Mouse (Mus musculus): ENCODE data around the gene Wdr73. TPM values are rescaled to one million over a fixed set of nuclear protein-coding genes. Genes with fewer than 3 reads are reported as not detected.

Wdr73 gene
- polyA plus RNA-seq, 1 experiment from 2014 or later = 15.6 TPM

GRCm38 (mm10) chr7:80853218-80853617 lies 47.9 kb downstream of the Wdr73 start:
- no peaks in the 10 kb centered on the region for H3K27me3 ChIP-seq (replicated peaks)
- H3K27ac ChIP-seq (replicated peaks) = no peak overlapping the region
- no peak overlapping the region for H3K9ac ChIP-seq
- no peak overlapping the region for H3K4me3 ChIP-seq
- peaks cover 7% of the 10 kb centered on the region for H3K4me1 ChIP-seq
- WGBS = 83% methylated on average over 3 of the region's 3 CpGs
- ATAC-seq (ENCODE audit: extremely low read depth, insufficient number of reproducible peaks, low FRiP score, low TSS enrichment) = no peak
- H3K9me3 ChIP-seq = no peaks in the 10 kb centered on the region
- H3K36me3 ChIP-seq = no peaks in the 10 kb centered on the region
- no peak overlapping the region for H3K4me2 ChIP-seq

DNA sequence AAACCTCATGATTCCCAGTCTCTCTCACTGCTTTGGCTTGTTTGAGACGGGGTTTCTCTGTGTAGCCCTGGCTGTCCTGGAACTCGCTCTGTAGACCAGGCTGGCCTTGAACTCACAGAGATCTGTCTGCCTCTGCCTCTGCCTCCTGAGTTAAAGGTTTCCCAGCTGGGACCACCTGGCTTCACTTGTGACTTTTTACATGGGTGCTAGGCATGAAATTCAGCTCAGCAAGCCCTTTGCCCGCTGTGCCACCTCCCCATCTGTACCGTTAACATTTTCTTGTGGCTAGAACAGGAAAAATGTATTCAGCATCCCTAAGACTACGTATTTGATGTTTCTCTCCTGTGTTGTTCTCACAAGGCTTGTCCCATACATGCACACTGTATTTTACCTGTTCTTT lies 50.5 kb downstream of the Wdr73 start:
- Histone ChIP-seq H3K4me1 (peaks cover 7% of the 10 kb centered on the region), H3K27me3 (replicated peaks) (no peaks in the 10 kb centered on the region), H3K36me3 (no peaks in the 10 kb centered on the region), H3K27ac (replicated peaks) (no peak overlapping the region), H3K4me3 (no peak overlapping the region), H3K9me3 (no peaks in the 10 kb centered on the region), H3K4me2 (no peak overlapping the region), H3K9ac (no peak overlapping the region)
- ATAC-seq (ENCODE audit: extremely low read depth, insufficient number of reproducible peaks, low FRiP score, low TSS enrichment) = no peak
- 75% methylated on average over 5 of the region's 5 CpGs for WGBS

DNA sequence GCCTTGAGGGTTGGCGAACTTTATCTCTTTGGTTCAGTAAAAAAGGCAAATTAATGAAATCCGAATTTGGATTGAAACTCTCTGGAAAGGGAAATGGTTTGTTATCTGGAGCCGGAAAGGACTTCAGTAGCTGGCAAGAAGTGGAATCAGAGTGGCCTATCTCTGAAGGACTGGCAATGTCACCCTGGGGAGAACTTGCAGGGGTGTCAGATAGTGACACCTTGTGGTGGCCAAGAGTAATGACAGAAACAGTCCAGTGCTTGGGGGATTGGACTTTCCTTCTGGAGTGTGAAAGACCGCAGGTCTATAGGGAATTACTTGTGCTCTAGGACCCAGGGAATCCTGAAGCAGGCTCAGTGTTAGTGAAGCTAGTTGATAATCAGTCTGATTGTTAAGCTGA lies 51.4 kb downstream of the Wdr73 start:
- H3K4me2 ChIP-seq = peak overlapping the region; percentile 43
- ATAC-seq (ENCODE audit: extremely low read depth, insufficient number of reproducible peaks, low FRiP score, low TSS enrichment) = no peak
- H3K4me3 ChIP-seq = no peak overlapping the region
- H3K9ac ChIP-seq = peak overlapping the region; percentile 42; the same call in 1 of the 2 replicates
- peak overlapping the region; percentile 58 for H3K27ac ChIP-seq (replicated peaks)
- no peaks in the 10 kb centered on the region for H3K27me3 ChIP-seq (replicated peaks)
- H3K36me3 ChIP-seq = no peaks in the 10 kb centered on the region
- no peaks in the 10 kb centered on the region for H3K9me3 ChIP-seq
- H3K4me1 ChIP-seq = peaks cover 7% of the 10 kb centered on the region
- WGBS = 19% methylated on average over 4 of the region's 4 CpGs

DNA sequence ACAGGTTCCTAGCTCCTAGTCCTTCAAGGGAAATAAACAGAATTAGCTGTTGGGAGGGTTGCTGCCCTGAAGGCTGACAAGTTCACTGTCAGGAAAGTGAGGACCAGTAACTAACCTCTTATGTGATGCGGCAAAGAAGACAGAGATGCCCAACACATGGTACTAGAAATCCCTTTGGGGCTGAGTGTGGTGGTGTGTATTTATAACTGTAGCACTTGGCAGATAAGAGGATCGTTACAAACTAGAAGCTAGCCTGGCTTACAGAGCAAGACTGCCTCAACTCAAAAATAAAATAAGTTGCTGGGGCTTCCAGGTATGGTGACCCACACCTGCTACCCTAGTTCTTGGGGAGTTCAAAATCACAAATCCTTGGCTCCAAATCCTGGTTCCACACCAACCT lies 51.8 kb downstream of the Wdr73 start:
- H3K4me3 ChIP-seq = no peak overlapping the region
- peak overlapping the region; percentile 42; the same call in 1 of the 2 replicates for H3K9ac ChIP-seq
- no peaks in the 10 kb centered on the region for H3K9me3 ChIP-seq
- H3K36me3 ChIP-seq = no peaks in the 10 kb centered on the region
- H3K27ac ChIP-seq (replicated peaks) = peak overlapping the region; percentile 58
- peaks cover 7% of the 10 kb centered on the region for H3K4me1 ChIP-seq
- H3K4me2 ChIP-seq = peak overlapping the region; percentile 43
- WGBS = 30% methylated on average over 2 of the region's 2 CpGs
- ATAC-seq (ENCODE audit: extremely low read depth, insufficient number of reproducible peaks, low FRiP score, low TSS enrichment) = no peak
- H3K27me3 ChIP-seq (replicated peaks) = no peaks in the 10 kb centered on the region

DNA sequence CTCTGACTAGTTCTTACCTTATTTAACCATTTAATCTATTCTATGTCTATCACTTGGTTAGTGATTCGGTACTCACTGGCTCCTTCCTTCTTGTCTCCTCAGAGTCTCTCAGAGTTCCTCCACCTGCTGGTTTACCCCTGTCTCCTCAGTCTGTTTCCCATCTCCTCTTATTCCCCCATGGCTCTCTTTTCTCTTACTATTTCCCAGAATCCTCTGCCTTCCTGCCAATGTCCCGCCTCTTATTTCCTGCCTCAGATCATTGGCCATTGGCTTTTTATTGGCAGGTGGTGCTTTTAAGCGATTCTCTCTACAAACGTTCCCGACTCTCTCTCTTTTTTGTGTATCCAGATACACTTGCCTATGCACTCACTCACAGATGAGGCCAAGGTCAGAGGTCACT lies 54.4 kb downstream of the Wdr73 start:
- ATAC-seq (ENCODE audit: extremely low read depth, insufficient number of reproducible peaks, low FRiP score, low TSS enrichment) = no peak
- H3K4me3 ChIP-seq = no peak overlapping the region
- no peaks in the 10 kb centered on the region for H3K27me3 ChIP-seq (replicated peaks)
- H3K9ac ChIP-seq = no peak overlapping the region
- 75% methylated on average over 5 of the region's 5 CpGs for WGBS
- no peaks in the 10 kb centered on the region for H3K36me3 ChIP-seq
- no peaks in the 10 kb centered on the region for H3K9me3 ChIP-seq
- peaks cover 7% of the 10 kb centered on the region for H3K4me1 ChIP-seq
- no peak overlapping the region for H3K4me2 ChIP-seq
- H3K27ac ChIP-seq (replicated peaks) = no peak overlapping the region

DNA sequence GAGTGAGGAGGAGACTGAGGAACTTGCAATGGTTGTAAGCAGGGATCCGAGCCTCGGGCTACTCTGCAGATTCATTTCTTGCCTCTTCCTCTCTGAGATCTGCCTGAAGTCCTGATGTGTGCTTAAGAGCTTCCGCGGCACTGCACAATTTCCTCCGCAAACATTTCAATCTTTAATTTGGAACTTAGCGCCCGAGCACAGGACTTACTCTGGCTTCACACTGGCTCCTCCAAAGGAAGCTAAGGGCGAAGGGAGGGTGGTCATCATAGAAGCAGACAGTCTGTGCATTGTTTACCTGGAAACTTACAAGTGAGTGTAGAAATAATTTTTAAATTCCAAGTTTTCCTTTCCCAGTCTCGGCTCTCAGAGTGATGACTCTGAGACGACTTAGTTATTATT lies 54.8 kb downstream of the Wdr73 start:
- Histone ChIP-seq H3K9me3 (no peaks in the 10 kb centered on the region), H3K9ac (no peak overlapping the region), H3K4me3 (no peak overlapping the region), H3K27ac (replicated peaks) (no peak overlapping the region), H3K27me3 (replicated peaks) (no peaks in the 10 kb centered on the region), H3K4me1 (peaks cover 7% of the 10 kb centered on the region), H3K4me2 (no peak overlapping the region), H3K36me3 (no peaks in the 10 kb centered on the region)
- WGBS = 83% methylated on average over 10 of the region's 10 CpGs
- ATAC-seq (ENCODE audit: extremely low read depth, insufficient number of reproducible peaks, low FRiP score, low TSS enrichment) = no peak

GRCm38 (mm10) chr7:80845621-80846279 lies 55.3 kb downstream of the Wdr73 start:
- Histone ChIP-seq H3K27ac (replicated peaks) (no peak overlapping the region), H3K27me3 (replicated peaks) (no peaks in the 10 kb centered on the region), H3K4me1 (peaks cover 7% of the 10 kb centered on the region), H3K9me3 (no peaks in the 10 kb centered on the region), H3K4me2 (no peak overlapping the region), H3K4me3 (no peak overlapping the region), H3K9ac (no peak overlapping the region), H3K36me3 (no peaks in the 10 kb centered on the region)
- 63% methylated on average over 15 of the region's 15 CpGs for WGBS
- no peak for ATAC-seq (ENCODE audit: extremely low read depth, insufficient number of reproducible peaks, low FRiP score, low TSS enrichment)

- no peak overlapping the region for H3K4me3 ChIP-seq
- no peak overlapping the region for H3K27ac ChIP-seq (replicated peaks)
- no peak for ATAC-seq (ENCODE audit: extremely low read depth, insufficient number of reproducible peaks, low FRiP score, low TSS enrichment)
- no peaks in the 10 kb centered on the region for H3K9me3 ChIP-seq
- H3K4me1 ChIP-seq = peaks cover 7% of the 10 kb centered on the region
- H3K4me2 ChIP-seq = no peak overlapping the region
- WGBS = 91% methylated on average over 12 of the region's 12 CpGs
- no peaks in the 10 kb centered on the region for H3K36me3 ChIP-seq
- H3K27me3 ChIP-seq (replicated peaks) = no peaks in the 10 kb centered on the region
- H3K9ac ChIP-seq = no peak overlapping the region
Measured at GRCm38 (mm10) chr7:80844691-80845090, 56.4 kb downstream of the Wdr73 start.

DNA sequence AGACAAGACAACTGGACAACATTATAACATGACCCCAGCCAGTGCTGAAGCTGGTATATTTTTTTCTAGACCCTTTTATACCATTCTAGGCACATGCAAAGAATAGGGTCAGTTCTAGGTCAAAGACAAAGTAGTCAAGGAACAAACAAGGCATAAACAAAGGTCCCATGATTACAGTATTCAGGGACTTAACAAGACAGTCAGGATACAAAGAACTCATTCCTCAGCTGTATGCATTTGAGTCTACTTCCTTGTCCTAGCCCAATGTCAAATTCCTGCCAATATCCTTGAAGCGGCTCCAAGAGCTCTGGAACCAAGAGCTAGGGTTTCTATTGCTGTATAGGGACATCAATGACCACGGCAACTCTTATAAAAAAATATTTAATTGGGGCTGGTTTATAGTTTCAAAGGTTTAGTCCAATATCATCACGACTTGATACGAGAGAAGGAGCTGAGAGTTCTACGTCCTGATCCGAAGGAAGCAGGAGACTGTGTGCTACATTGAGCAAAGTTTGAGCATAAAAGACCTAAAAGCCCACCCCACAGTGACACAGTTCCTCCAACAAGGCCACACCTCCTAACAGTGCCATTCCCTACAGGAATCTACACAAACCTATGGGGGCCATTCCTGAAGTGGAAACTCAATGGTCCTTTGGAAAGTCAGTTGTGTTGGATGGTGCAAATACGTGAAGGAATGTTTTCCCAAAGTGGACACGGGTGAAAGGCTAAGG lies 57.0 kb downstream of the Wdr73 start:
- no peaks in the 10 kb centered on the region for H3K9me3 ChIP-seq
- H3K4me3 ChIP-seq = no peak overlapping the region
- 84% methylated on average over 8 of the region's 8 CpGs for WGBS
- no peaks in the 10 kb centered on the region for H3K27me3 ChIP-seq (replicated peaks)
- H3K9ac ChIP-seq = no peak overlapping the region
- H3K4me1 ChIP-seq = peaks cover 1% of the 10 kb centered on the region
- ATAC-seq (ENCODE audit: extremely low read depth, insufficient number of reproducible peaks, low FRiP score, low TSS enrichment) = no peak
- H3K27ac ChIP-seq (replicated peaks) = no peak overlapping the region
- H3K36me3 ChIP-seq = no peaks in the 10 kb centered on the region
- no peak overlapping the region for H3K4me2 ChIP-seq

DNA sequence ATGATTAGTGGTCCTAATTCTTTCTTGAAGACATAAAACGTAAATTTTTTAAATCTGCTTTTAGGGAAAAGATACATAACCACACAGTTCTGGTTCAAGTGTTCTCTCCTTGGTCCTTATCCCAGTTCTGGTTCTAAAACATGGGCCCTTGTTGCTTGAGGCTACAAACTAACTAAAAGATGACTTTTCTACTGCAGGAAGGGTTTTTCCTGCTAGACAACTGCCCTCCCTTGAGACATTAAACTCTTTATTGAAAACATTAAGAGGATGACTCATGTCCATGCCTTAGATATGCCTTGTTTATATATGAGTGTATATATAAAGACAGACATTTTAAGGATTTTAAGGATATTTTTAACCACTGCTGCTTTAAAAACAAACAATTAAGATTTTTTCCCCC lies 57.9 kb downstream of the Wdr73 start:
- ATAC-seq (ENCODE audit: extremely low read depth, insufficient number of reproducible peaks, low FRiP score, low TSS enrichment) = no peak
- Histone ChIP-seq H3K36me3 (no peaks in the 10 kb centered on the region), H3K9me3 (no peaks in the 10 kb centered on the region), H3K4me1 (no peaks in the 10 kb centered on the region), H3K4me3 (no peak overlapping the region), H3K4me2 (no peak overlapping the region), H3K27ac (replicated peaks) (no peak overlapping the region), H3K27me3 (replicated peaks) (no peaks in the 10 kb centered on the region), H3K9ac (no peak overlapping the region)
- WGBS = 70% methylated on average over 1 of the region's 1 CpGs

DNA sequence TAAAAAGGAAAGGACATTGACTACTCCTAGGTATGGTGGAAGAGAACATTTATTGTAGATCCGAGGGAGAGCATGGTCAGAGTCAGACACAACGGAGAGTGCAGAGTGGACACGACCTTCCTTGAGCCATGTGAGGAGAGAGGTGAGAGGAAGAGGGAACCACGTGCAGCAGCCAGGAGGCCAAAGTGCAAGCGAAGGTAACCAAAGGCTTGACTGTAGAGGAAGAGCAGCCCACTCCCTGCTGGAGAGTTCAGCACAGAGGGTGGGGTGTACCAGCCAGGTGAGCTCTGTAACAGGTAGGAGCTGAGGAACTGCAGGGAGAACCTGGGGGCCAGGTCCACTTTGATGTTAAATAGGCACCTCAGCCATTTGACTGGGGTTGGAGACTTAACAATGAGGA lies 58.9 kb downstream of the Wdr73 start:
- Histone ChIP-seq H3K27me3 (replicated peaks) (no peaks in the 10 kb centered on the region), H3K4me2 (no peak overlapping the region), H3K27ac (replicated peaks) (no peak overlapping the region), H3K9me3 (no peaks in the 10 kb centered on the region), H3K36me3 (no peaks in the 10 kb centered on the region), H3K9ac (no peak overlapping the region), H3K4me1 (no peaks in the 10 kb centered on the region), H3K4me3 (no peak overlapping the region)
- 63% methylated on average over 5 of the region's 5 CpGs for whole genome bisulfite sequencing
- no peak for ATAC-seq (ENCODE audit: extremely low read depth, insufficient number of reproducible peaks, low FRiP score, low TSS enrichment)

DNA sequence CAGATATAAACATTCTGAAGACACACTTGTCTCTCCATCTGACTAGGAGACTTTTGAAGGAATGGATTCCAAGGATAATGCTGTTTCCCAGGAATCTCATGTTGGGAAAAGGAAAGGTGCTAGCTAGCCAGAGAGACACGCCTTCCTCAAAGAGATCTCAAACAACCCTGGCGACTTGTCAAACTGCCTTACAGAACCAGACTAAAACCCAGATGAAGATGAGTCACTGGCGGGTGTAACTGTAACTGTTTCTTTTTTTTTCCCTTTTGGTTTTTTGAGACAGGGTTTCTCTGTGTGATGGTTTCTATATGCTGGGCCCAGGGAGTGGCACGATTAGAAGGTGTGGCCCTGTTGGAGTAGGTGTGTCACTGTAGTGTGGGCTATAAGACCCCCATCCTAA lies 60.1 kb downstream of the Wdr73 start:
- Histone ChIP-seq H3K36me3 (no peaks in the 10 kb centered on the region), H3K27ac (replicated peaks) (no peak overlapping the region), H3K4me1 (no peaks in the 10 kb centered on the region), H3K4me3 (no peak overlapping the region), H3K9ac (no peak overlapping the region), H3K9me3 (no peaks in the 10 kb centered on the region), H3K4me2 (no peak overlapping the region), H3K27me3 (replicated peaks) (no peaks in the 10 kb centered on the region)
- ATAC-seq (ENCODE audit: extremely low read depth, insufficient number of reproducible peaks, low FRiP score, low TSS enrichment) = no peak
- 70% methylated on average over 4 of the region's 4 CpGs for WGBS

All from heart, embryonic 13.5 days (tissue).